Mouse (Mus musculus): Measurements from ENCODE around the gene Cops7b.
A peak's percentile ranks its signal among the peaks of the same experiment; 100 is the strongest.
"Not testable (repeated sequence)": the region's sequence is repeated elsewhere in the genome, so short reads cannot be mapped to it uniquely, and the experiment has no call there.

Cops7b gene

DNA sequence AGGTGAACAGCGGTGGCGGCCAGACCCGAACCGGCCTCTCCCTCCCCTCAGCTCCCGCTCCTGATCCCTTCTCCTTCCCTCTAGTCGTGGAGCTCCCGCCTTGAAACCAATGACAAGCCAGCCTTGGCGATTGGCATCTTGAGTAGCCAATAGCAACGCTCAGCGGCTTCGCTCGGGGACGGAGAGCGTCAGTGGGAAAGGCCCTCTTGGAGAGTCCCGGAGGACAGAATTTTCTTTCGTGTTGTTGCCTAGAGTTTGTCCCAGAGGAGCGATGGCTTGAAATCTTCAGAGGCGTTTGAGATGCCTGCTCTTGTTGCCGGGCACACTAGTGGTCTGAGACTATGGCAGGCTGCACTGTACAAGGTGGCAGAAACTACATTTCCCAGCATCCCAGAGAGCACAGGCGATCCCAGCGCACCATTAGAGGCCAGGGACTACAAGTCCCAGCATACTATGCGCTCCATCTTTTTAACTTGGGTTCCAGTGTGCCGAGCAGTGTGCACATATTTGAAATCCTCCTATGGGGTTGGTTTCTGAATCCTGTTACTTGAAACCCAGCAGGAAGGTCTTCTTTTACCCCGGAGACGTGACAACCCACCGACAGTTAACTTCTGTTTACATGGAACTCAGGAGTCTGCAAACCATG lies at the start of gene Cops7b, which contains the start of gene Pde6d:
Cops7b (plus strand) TSS at position 454 of the 646 bp plus-strand sequence.
Pde6d (minus strand) TSS at position 179 of the 646 bp plus-strand sequence.
- H3K4me3 ChIP-seq (replicated peaks; ENCODE audit: low read length) = peak within 1 kb of the TSS; percentile 99
- H3K27me3 ChIP-seq (ENCODE audit: insufficient read depth, low read length) = no peaks in the 10 kb centered on the region
- no peak for TF ChIP-seq CTCF (conservative IDR thresholded peaks at IDR 0.05; ENCODE audit: low read length)
- TF ChIP-seq NANOG (IDR thresholded peaks at IDR 0.05; ENCODE audit: borderline replicate concordance, low read length) = no peak
- no peak for TF ChIP-seq POU5F1 (IDR thresholded peaks at IDR 0.05; ENCODE audit: borderline replicate concordance, low read length)
- H3K4me1 ChIP-seq (replicated peaks; ENCODE audit: low read depth, low read length) = peaks cover 44% of the 10 kb centered on the region
- no peaks in the 10 kb centered on the region for H3K36me3 ChIP-seq (ENCODE audit: insufficient read depth, low read length)
- H3K9me3 ChIP-seq (ENCODE audit: low read length) = no peaks in the 10 kb centered on the region

- H3K9me3 ChIP-seq (ENCODE audit: low read length) = no peaks in the 10 kb centered on the region
- TF ChIP-seq CTCF (conservative IDR thresholded peaks at IDR 0.05; ENCODE audit: low read length) = peak; percentile 63
- no peak for TF ChIP-seq POU5F1 (IDR thresholded peaks at IDR 0.05; ENCODE audit: borderline replicate concordance, low read length)
- no peaks in the 10 kb centered on the region for H3K27me3 ChIP-seq (ENCODE audit: insufficient read depth, low read length)
- peaks cover 49% of the 10 kb centered on the region for H3K4me1 ChIP-seq (replicated peaks; ENCODE audit: low read depth, low read length)
- no peak overlapping the region for H3K4me3 ChIP-seq (replicated peaks; ENCODE audit: low read length)
- peaks cover 26% of the 10 kb centered on the region for H3K36me3 ChIP-seq (ENCODE audit: insufficient read depth, low read length)
These were observed 49.1 kb upstream of the Cops7b start for GRCm38 (mm10) chr1:86533411-86534130.

- Histone ChIP-seq H3K36me3 (ENCODE audit: insufficient read depth, low read length) (peaks cover 18% of the 10 kb centered on the region), H3K27me3 (ENCODE audit: insufficient read depth, low read length) (no peaks in the 10 kb centered on the region)
- TF ChIP-seq POU5F1 (IDR thresholded peaks at IDR 0.05; ENCODE audit: borderline replicate concordance, low read length) = no peak
- TF ChIP-seq CTCF (conservative IDR thresholded peaks at IDR 0.05; ENCODE audit: low read length) = peak; percentile 55
These were observed 44.3 kb upstream of the Cops7b start for GRCm38 (mm10) chr1:86538383-86538782.

DNA sequence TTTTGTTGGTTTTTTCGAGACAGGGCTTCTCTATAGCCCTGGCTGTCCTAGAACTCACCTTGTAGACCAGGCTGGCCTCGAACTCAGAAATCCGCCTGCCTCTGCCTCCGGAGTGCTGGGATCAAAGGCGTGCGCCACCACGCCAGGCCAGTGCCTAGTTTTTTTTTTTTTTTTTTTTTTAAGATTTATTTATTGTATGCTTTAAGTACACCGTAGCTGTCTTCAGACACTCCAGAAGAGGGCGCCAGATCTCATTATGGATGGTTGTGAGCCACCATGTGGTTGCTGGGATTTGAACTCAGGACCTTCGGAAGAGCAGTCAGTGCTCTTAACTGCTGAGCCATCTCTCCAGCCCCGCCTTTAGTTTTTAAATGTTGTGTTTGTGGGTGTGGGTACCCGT lies 43.1 kb upstream of the Cops7b start:
- peak; percentile 27; the same call in 1 of the 2 replicates for TF ChIP-seq CTCF (conservative IDR thresholded peaks at IDR 0.05; ENCODE audit: low read length)
- not testable (repeated sequence) for H3K4me3 ChIP-seq (replicated peaks; ENCODE audit: low read length)

More at GRCm38 (mm10) chr1:86538383-86538782, 44.3 kb upstream of the Cops7b start:
- no peaks in the 10 kb centered on the region for H3K9me3 ChIP-seq (ENCODE audit: low read length)
- peaks cover 22% of the 10 kb centered on the region for H3K4me1 ChIP-seq (replicated peaks; ENCODE audit: low read depth, low read length)
- H3K4me3 ChIP-seq (replicated peaks; ENCODE audit: low read length) = no peak overlapping the region

GRCm38 (mm10) chr1:86542584-86542983 lies 40.1 kb upstream of the Cops7b start:
- H3K4me3 ChIP-seq (replicated peaks; ENCODE audit: low read length) = no peak overlapping the region
- no peaks in the 10 kb centered on the region for H3K9me3 ChIP-seq (ENCODE audit: low read length)
- no peak for TF ChIP-seq POU5F1 (IDR thresholded peaks at IDR 0.05; ENCODE audit: borderline replicate concordance, low read length)
- TF ChIP-seq NANOG (IDR thresholded peaks at IDR 0.05; ENCODE audit: borderline replicate concordance, low read length) = no peak
- no peak for TF ChIP-seq CTCF (conservative IDR thresholded peaks at IDR 0.05; ENCODE audit: low read length)
- H3K27me3 ChIP-seq (ENCODE audit: insufficient read depth, low read length) = no peaks in the 10 kb centered on the region
- H3K36me3 ChIP-seq (ENCODE audit: insufficient read depth, low read length) = peaks cover 59% of the 10 kb centered on the region
- H3K4me1 ChIP-seq (replicated peaks; ENCODE audit: low read depth, low read length) = peaks cover 10% of the 10 kb centered on the region

More for the DNA sequence above, 43.1 kb upstream of the Cops7b start:
- H3K4me1 ChIP-seq (replicated peaks; ENCODE audit: low read depth, low read length) = peaks cover 20% of the 10 kb centered on the region
- peaks cover 30% of the 10 kb centered on the region for H3K36me3 ChIP-seq (ENCODE audit: insufficient read depth, low read length)
- not testable (repeated sequence) for H3K27me3 ChIP-seq (ENCODE audit: insufficient read depth, low read length); H3K9me3 ChIP-seq (ENCODE audit: low read length)

GRCm38 (mm10) chr1:86546797-86547196 lies 35.9 kb upstream of the Cops7b start:
- Histone ChIP-seq H3K27me3 (ENCODE audit: insufficient read depth, low read length) (no peaks in the 10 kb centered on the region), H3K36me3 (ENCODE audit: insufficient read depth, low read length) (peaks cover 69% of the 10 kb centered on the region), H3K4me1 (replicated peaks; ENCODE audit: low read depth, low read length) (peaks cover 30% of the 10 kb centered on the region), H3K4me3 (replicated peaks; ENCODE audit: low read length) (no peak overlapping the region), H3K9me3 (ENCODE audit: low read length) (no peaks in the 10 kb centered on the region)
- TF ChIP-seq NANOG (IDR thresholded peaks at IDR 0.05; ENCODE audit: borderline replicate concordance, low read length) = no peak
- TF ChIP-seq POU5F1 (IDR thresholded peaks at IDR 0.05; ENCODE audit: borderline replicate concordance, low read length) = no peak
- no peak for TF ChIP-seq CTCF (conservative IDR thresholded peaks at IDR 0.05; ENCODE audit: low read length)

- H3K9me3 ChIP-seq (ENCODE audit: low read length) = no peaks in the 10 kb centered on the region
- H3K4me1 ChIP-seq (replicated peaks; ENCODE audit: low read depth, low read length) = peaks cover 20% of the 10 kb centered on the region
- no peaks in the 10 kb centered on the region for H3K27me3 ChIP-seq (ENCODE audit: insufficient read depth, low read length)
- H3K36me3 ChIP-seq (ENCODE audit: insufficient read depth, low read length) = peaks cover 29% of the 10 kb centered on the region
- TF ChIP-seq CTCF (conservative IDR thresholded peaks at IDR 0.05; ENCODE audit: low read length) = no peak
- TF ChIP-seq NANOG (IDR thresholded peaks at IDR 0.05; ENCODE audit: borderline replicate concordance, low read length) = no peak
- no peak for TF ChIP-seq POU5F1 (IDR thresholded peaks at IDR 0.05; ENCODE audit: borderline replicate concordance, low read length)
- no peak overlapping the region for H3K4me3 ChIP-seq (replicated peaks; ENCODE audit: low read length)
These were observed 31.4 kb upstream of the Cops7b start for GRCm38 (mm10) chr1:86551299-86551698.

GRCm38 (mm10) chr1:86551877-86552276 lies 30.8 kb upstream of the Cops7b start:
- TF ChIP-seq CTCF (conservative IDR thresholded peaks at IDR 0.05; ENCODE audit: low read length) = no peak
- no peak for TF ChIP-seq NANOG (IDR thresholded peaks at IDR 0.05; ENCODE audit: borderline replicate concordance, low read length)
- TF ChIP-seq POU5F1 (IDR thresholded peaks at IDR 0.05; ENCODE audit: borderline replicate concordance, low read length) = no peak
- no peaks in the 10 kb centered on the region for H3K9me3 ChIP-seq (ENCODE audit: low read length)
- no peaks in the 10 kb centered on the region for H3K27me3 ChIP-seq (ENCODE audit: insufficient read depth, low read length)
- H3K4me1 ChIP-seq (replicated peaks; ENCODE audit: low read depth, low read length) = peaks cover 20% of the 10 kb centered on the region
- no peak overlapping the region for H3K4me3 ChIP-seq (replicated peaks; ENCODE audit: low read length)
- peaks cover 27% of the 10 kb centered on the region for H3K36me3 ChIP-seq (ENCODE audit: insufficient read depth, low read length)
